Mouse (Mus musculus) G1E (cell line): Measurements from ENCODE around the gene Oxld1.

Experiments
- CTCF ChIP-seq: IDR thresholded peaks from 2 replicates; pipeline ENCODE4 v1.5.1; 2012; ENCODE audit warnings: low read depth, low read length, inconsistent platforms, mixed read lengths
- TAL1 ChIP-seq: conservative IDR thresholded peaks from 2 replicates; pipeline ENCODE4 v1.6.1; 2012; ENCODE audit warnings: low read depth, low read length, inconsistent platforms, mixed read lengths

DNA sequence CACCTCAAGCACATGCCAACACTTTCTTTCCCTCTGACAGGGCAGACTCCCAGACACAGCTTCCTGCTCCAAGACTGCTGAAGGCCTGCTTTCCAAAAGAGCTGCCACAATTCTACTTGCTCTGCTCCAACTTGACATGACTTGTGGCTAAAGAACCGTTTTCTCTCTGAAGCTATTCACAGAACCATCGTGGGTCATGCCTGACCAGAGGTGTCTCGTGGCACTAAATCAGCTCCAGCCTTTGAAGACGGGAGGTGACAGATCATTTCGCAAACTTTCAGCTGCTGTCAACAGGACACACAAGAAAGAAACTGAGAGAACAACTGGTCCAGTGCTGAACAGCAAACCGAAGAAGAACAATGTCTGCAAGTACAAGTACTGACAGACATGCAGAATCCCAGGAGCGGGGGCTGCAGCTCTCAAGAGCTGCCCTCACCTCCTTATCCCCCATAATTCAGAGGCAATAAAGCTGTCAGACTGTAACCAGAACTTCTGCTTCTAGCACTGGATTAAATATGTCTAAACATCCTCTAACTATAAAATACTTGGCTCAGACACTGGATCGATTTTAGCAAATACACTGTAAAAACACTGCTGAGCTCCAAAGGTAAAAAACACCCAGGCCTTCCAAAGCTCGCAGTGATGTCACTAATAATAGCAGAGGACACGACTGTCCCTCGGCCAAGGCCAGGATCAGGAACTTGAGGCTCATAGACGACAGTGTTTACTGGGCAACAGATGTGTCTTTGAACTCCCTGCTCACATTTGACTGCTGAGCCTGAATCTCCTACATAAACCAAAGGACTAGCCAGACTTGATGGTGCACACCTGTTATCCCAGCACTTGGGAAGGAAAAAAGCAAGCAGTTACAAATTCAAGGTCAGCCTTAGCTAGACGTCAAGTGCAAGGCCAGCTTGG lies 35.0 kb downstream of the Oxld1 start:
- no peak for TF ChIP-seq CTCF
- TF ChIP-seq TAL1 = no peak
